Mouse (Mus musculus): ENCODE results near the gene Chic2. TPM values are rescaled to one million over a fixed set of nuclear protein-coding genes. Genes with fewer than 3 reads are reported as not detected.

The Chic2 gene
- total RNA-seq, 2 experiments from 2014 or later, result 11.5 to 14.2 TPM

DNA sequence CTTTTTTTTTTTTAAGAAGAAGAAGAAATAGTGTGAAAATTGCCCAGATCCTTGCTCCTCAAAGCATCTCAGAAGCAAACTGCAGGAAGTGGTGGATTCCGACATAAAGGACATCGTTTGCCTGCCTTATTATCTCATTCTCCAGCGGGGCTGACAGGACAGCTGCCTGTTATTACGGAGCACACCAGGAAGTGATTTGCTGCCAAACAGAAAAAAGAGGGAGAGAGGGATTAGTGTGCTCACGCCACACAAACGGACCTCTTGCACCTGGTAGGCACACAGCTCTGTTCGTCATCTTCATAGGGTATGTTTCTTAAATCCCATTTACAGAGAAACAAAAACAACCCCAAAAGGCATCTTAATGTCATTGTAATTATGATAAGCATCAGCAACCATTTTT is 64.4 kb downstream of the Chic2 start:
- no peak for DNase-seq
- intact Hi-C loops (cut with DNase I), result no loop called here

DNA sequence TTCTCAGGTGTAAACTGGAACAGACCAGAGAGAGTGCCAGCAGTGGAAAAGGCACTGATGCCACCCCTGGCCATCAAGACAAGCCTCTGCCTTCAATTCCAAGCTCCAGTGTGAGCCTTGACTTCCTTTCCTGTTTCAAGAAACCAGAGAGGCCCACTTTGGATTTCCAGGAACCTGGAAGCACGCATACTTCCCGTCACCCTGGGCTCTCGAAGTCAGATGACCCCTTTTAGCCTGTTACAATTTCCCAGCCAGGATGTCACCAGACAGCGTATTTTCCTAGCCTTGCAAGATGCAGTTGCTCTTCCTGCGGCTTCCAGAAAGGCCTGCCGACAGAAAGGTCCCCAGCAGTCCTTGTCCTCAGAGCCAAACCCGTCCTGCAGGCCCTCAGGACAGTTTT is 65.0 kb downstream of the Chic2 start:
- DNase-seq, result no peak
- intact Hi-C loops (cut with DNase I), result no loop called here

DNA sequence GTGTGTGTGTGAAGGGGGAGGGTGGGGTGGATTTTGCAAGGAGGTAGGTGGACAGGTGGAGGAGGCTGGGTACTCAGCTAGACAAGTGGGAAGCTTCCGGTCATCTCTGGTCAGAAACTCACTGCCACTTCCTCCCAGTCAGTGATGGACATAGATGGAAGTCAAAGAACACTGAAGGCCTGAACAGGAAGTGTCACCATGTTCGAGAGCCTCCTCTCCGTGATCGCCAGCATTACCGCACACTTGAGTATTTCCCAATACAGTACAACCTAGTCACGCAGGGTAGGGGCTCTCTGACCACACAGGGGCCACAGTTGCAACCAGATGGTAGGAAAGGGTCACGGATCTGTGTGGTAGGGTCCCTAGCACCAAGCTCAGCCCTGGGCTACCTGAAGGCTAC is 69.1 kb downstream of the Chic2 start:
- DNase-seq, result no peak
- intact Hi-C loops (cut with DNase I), result no loop called here

DNA sequence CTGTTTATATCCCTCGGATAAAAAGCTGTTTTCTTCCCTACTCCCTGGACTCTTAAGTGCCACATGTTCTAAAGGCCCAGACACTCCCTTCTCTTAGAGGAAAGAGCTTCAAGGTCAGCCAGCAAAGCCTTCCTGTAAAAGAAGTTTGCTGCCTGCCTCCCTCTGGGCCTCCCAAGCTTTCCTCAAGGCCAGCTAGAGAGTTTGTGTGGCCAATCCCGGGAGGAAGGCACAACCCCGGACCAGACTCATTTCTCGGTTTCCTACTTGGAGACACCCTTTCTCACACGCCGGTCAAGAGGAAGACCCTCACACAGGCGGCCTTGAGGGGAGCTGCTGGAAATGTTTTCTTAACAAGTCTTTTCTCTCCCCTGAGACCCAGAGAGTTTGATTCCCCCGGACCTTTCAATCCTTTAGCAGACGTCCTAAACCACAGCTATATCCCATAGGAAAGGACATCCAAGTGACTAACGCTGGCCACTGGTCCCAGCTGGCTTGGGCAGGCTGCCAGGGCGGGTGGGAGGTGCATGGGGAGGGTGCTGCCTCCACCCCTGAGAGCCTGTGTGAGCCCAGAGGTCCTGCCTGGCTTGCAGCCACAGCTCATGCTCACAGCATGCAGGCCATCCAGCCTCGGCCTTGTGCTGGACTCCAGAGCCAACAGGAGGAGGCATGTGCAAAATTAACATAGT is 69.7 kb downstream of the Chic2 start:
- intact Hi-C loops (cut with DNase I), result no loop called here
- peak; percentile 69 to 85 for DNase-seq

DNA sequence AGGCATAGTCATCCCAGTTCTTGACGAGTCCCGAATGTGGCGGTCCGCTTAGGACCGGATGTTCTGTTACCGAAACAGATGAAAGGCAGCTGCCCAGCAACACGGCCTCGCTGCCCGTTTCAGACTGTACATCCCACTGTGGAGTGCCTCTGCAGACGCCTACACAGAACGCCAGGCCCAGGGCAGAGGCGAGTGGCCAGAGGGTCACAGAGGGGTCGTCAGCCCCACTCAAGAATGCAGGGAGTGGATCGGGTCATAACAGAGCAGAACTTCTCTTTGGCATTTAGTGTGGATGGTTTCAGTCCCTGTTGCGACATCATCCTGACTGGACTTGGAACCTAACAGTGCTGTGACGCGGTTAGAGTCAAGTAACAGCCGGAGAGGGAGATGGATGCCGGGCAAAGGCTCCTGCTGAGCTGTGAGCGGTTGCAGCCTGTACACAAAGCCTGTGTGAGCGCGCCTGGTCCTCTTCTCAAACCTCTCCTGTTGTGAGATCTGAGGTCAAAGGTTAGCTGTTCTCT is 70.5 kb downstream of the Chic2 start:
- intact Hi-C loops (cut with DNase I), result no loop called here
- peak; percentile 37 to 62 for DNase-seq

DNA sequence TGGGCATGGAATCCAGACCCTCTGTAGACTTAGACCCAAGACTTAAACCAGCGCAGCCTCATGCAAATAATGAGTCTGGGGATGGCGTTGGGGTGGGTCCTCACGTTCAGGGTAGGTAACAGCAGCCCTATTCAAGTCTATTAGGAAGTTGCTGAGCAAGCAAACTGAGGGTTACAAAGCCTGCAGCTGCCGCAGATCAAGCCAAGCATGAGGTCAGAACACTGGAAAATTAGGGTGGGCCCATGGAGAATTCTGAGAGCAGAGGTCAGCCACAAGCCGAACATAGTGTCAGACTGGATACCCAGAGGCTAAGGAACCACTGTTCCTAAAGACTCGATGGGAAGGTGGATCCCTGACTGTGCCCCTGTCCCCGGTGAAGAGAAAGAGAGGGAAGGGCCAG is 73.2 kb downstream of the Chic2 start:
- intact Hi-C loops (cut with DNase I), result no loop called here
- DNase-seq, result no peak

DNA sequence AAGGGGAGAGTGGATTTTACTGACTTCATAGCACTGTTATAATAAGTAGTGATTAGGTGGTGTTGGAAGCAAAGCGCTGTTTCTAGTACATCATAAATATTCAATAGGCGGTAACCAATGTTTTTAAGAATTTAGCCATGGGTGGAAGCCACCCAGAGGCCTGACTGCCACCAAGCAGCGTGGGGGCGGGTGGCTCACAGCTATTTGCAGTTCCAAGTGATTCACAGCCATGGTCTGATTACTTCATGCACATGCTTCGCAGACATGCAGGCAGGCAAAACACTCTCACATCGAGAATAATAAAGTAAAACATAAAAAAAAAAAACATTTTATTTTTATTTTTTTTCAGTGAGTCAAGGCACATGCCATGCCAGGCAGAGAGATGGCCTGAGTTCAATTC is 75.2 kb downstream of the Chic2 start:
- DNase-seq, result no peak
- intact Hi-C loops (cut with DNase I), result no loop called here

DNA sequence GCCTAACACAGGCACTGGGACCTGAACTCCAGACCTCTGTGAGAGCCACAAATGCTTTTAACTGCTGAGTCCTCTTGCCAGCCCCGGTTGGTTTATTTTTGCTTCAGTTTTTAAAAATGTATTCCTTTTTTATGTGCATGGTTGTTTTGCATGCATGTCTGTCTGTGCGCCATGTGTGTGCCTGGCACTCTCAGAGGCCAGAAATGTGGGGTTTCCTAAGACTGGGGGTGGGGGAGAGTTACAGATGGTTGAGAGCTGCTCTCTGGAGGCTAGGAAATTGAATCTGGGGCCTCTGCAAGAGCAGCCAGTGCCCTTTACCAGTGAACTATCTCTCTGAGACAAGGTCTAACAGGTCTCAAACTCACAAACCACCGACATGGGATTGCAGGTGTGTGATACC is 76.7 kb downstream of the Chic2 start:
- intact Hi-C loops (cut with DNase I), result no loop called here
- no peak for DNase-seq

DNA sequence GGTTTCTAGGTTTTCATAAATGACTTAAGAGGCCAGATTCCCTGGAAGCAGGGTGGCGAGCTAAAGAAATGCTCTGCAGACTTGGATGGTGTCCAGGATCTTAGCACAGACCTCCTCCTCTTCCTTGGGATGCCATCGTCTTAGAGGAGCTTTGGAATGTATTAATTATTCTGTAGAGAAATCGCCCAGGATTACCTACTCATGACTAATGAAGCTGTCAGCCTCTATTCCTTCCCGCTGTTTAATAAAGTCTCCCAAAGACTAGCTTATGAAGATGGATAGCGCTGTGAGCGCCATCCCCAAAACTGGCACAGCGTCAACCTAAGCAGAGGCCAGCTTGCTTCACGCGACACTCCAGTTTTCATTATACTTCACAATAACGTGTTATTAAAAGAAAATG is 77.7 kb downstream of the Chic2 start:
- intact Hi-C loops (cut with DNase I), result no loop called here
- no peak for DNase-seq

DNA sequence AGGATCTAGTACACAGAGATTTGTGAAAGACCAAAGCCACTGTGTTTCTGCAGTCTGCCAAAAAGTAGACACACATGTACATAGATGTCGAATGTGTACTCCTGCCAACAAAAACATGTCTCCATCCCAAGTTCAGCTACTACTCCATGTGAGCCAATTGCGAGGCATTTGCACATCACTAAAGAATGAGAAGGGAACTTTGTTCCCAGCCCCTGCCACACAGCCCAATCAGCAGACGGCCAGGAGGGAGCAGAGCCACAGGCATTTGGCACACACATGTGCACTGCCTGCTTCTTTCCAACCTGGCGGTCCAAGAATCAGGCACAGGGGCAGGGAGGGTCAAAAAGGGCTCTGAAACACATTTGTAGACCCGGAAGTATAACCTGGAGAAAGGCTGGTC is 81.8 kb downstream of the Chic2 start:
- DNase-seq, result no peak
- intact Hi-C loops (cut with DNase I), result loop anchor here (5.0 kb wide), 1 partner anchor 85 kb away; no protein-coding TSS in a partner anchor

DNA sequence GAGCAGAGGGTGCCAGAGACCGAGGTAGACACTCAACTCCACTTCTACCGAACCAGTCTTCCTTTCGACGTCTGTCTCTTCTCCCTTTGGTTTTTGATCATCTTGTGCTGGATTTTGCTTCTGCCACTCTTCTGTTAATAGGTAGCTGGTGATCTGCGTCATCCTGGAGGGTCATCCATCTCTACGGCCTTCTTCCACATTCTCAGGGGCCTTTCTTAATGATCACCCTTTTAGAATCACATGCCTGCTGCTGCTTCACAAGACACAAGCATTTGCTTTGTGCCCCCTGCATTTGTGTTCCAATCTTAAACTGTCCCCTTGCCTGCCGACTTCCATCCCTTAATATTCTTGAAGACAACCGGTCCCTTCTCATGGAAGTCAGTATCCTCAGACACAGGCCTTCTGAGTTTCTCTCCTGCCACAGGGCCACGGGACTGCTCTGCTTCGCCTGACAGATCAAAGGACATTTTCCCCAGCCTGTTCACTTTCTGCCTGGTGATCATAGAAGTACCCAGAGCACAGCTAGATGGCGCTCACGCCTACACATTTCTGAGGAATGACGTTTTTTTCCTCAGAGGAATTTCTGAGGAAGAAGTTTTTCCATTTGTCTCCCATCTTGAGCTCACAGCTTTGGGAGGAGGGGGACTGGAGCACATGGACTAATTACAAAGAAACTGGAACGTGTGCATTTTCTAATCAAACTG is 83.6 kb downstream of the Chic2 start:
- DNase-seq, result peak in 1 of 2 experiments; percentile 50
- intact Hi-C loops (cut with DNase I), result loop anchor here (1.0 to 5.0 kb wide), 2 partner anchors 86 to 182 kb away; no protein-coding TSS in a partner anchor

DNA sequence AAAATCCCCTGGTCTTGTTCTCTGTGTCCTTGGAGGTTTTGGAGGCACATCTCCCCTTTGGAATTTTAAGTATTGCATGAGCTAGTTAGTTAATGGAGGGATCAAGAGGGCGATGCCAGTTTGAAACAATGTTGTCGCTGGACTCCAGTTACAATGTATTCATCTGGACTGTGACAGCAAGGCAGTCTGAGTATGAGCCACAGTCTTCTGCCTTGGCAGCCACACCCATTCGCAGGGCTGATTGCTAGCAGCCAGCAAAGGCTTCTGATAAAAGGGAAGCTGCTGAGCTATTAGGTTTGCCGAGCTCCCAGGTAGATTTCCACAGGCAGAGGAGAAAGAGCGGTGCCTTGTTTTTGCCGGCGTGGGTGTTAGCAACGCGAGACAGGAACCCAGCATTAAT is 84.3 kb downstream of the Chic2 start:
- DNase-seq, result no peak
- intact Hi-C loops (cut with DNase I), result loop anchor here (5.0 kb wide), 1 partner anchor 87 kb away; no protein-coding TSS in a partner anchor

DNA sequence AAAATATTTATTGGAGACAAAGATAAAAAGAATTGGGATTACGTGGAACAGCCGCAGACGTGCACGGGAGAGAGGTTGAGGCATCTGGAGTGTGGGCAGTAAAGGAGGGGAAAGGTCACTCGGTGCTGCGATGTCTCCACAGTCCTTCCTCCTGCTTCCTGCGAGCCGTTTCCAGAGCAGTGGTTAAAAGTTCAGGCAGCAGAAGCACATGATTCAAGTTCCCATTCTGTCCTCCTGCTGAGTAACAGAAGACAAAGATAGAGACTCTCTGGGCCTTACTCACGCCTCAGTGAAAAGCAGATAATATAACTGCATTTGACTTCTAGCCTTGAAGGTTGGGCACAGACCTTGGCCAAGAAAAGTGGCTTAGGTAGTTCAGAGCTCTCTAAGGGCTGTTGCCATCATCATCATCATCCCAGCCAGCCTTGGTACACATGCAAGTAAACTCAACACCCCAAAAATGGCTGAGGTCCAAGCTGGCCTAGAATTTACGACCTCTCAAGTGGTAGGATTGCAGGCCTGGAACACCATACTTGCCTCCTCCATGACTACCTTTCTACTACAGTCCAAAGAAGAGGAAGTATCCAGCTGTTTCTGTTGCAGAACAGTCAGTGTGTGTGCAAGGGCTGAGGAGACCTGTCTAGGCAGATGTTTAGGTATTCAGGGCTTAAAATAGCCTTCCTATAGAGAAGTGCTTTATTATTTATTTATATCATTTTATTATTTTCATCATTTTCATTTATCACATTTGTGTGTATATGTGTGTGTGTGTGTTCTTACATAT is 87.1 kb downstream of the Chic2 start:
- intact Hi-C loops (cut with DNase I), result no loop called here
- no peak for DNase-seq

DNA sequence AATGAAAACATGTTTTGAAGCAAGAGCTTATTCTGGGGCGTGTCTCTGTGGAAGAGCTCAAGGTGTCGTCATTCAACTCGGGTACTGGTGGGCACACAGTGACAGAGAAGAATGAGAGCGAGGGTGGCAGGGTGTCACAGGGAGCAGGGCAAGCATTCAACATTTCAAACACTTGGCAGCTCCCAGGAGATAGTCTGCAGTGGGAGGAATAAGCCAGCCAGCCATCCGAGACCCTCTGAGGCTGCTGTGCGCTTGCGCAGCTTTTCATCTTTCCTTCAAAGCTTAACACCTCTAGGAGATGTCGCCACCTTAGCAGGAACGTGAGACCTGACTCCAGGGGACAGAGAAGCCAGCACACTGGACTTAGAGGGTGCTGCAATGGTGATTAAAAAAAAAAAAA is 88.2 kb downstream of the Chic2 start:
- intact Hi-C loops (cut with DNase I), result no loop called here
- no peak for DNase-seq

DNA sequence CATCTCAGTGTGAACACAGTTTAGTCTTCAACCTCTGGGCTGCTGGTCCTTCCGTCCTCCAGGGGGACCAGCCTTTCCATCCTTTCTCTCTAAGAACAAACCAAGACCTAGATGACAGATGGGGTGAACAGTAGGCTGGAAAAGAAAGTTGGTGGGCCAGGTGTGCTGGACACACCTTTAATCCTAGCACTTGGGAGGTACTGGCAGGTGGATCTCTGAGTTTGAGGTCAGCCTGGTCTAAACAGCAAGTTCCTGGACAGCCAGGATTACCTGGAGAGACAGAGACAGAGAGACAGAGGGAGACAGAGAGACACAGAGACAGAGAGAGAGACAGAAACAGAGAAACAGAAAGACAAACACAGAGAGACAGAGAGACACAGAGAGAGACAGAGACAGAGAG is 89.0 kb downstream of the Chic2 start:
- intact Hi-C loops (cut with DNase I), result no loop called here

DNA sequence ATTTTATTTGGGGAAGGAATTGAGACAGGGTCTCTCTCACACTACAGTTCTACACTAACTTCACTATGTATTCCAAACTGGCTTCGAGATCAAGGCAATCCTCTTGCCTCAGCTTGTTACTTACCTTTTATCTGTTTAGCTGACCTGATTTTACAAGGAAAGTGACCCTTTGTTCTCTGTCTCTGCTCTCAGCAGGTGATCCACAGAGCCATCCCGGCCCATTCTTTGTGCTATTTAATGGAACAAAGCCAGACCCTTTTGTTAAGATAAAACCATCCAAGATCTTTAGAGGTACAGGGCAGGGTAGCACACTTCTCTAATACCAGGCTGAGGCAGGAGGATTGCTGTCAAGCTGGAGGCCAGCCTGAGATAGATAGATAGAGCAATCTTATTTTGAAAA is 91.6 kb downstream of the Chic2 start:
- intact Hi-C loops (cut with DNase I), result no loop called here
- DNase-seq, result no peak

More for the DNA sequence above, 89.0 kb downstream of the Chic2 start:
- no peak for DNase-seq

DNA sequence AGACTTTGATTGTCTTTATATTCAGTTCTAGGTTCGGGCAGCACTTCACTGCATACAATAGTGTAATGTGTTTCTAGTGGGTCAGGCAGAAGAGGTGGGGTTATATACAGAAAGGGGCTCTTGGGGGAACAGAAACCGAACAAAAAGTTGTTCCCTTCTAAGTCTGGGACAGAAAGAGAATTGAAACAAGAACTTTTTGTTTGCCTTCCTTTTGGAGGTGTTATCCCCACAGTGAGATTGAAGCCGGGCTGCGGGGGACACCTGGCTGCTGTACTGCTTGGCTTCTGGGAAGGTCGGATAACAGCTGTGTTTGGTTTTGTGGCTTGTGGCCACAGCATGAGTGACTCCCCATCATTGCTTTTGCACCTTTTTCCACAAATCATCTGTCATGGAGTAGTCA is 93.2 kb downstream of the Chic2 start:
- intact Hi-C loops (cut with DNase I), result no loop called here
- no peak for DNase-seq

DNA sequence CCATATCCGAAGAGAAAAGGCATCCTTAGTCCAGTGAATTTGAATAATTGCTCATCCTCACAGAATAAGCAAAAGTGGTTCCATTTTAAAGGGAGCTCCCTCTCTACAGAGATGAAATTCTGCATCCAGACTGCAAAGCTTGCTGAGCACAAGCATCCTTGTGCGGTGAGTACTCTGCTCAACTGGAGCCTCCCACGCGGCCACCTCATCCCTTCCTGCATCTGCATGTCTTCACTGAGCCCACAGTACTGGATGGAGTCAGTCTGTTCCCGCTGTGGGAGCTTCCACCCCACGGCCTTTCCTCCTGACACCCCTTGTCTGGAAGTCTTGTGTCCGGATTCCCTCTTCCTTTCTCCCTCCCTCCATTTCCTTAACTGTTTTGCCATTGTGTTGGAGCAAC is 95.3 kb downstream of the Chic2 start:
- intact Hi-C loops (cut with DNase I), result loop anchor here (5.0 to 10.0 kb wide), 4 partner anchors 203 to 634 kb away; partner anchors contain the start of gene Pdgfra
- no peak for DNase-seq

DNA sequence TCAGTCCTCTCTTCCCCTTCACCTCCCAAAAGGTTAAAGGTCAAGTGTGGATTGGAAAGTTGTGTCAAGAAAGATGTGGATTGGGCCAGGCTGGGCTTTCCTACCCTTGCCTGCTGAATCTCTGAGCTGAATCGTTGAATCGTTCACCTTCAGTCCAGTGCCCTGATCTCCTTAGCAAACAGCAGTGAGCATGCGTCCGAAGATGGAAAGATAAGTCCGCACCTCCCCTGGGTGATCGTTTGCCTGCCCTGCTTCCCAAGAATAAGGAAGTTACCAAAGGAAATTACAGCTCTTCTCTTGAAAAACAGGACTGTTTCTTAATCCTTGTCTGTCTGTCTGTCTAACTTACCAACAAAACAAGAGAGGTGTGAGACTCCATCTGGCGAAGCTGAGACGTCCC is 96.1 kb downstream of the Chic2 start:
- intact Hi-C loops (cut with DNase I), result loop anchor here (5.0 to 10.0 kb wide), 4 partner anchors 204 to 634 kb away; partner anchors contain the start of gene Pdgfra
- DNase-seq, result no peak
